Mouse (Mus musculus) yolk sac, embryonic 10.5 days (tissue): ENCODE results near the gene Gm11007.
"Not testable (repeated sequence)": the region's sequence is repeated elsewhere in the genome, so short reads cannot be mapped to it uniquely, and the experiment has no call there.

Experiments
- DNase-seq: peaks from one replicate; pipeline ENCODE4 v3.0.0-alpha.2; 2017; ENCODE audit warnings: low spot score

Gene Gm11007

DNA sequence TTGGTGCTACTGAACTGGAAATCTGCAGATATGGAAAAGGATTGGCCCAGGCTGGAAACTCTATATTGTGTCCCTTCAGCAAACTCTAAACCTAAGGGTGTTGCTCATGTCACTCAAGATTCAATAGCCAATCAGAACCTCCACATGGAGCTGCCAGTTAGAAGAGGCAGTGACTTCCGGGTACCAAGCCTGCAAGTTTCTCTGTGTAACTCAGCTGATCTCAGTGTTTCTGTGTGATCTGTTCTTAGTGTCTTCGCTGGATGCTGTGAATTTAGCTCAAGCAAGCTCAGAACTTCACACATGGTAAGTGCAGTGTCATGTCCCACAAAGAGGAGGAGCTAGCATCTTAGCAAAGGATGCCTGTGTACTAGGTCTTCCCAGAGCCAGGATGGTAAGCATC is at the start of gene Gm11007:
Gm11007 (plus strand) TSS at position 301 of the 400 bp plus-strand sequence.
- not testable (repeated sequence) for DNase-seq
